Mouse (Mus musculus) erythroblast, embryonic 14.5 days (primary cell): ENCODE measurements at regions not wholly inside any gene's neighbourhood (a gene's known extent, or its start where the extent isn't known, plus 50 kb on each side); places are given as distances from the start of the nearest gene placed in this dataset.

Source experiments
- H3K27me3 ChIP-seq: 2 replicates; pipeline ENCODE4 v1.6.1; 2012; ENCODE audit warnings: inconsistent platforms; ENCODE audit not compliant: control insufficient read depth
- H3K36me3 ChIP-seq: 2 replicates; pipeline ENCODE4 v1.6.1; 2012; ENCODE audit warnings: mild to moderate bottlenecking, inconsistent platforms; ENCODE audit not compliant: control insufficient read depth
- H3K4me1 ChIP-seq: 2 replicates; pipeline ENCODE4 v1.6.1; 2012; ENCODE audit warnings: inconsistent platforms; ENCODE audit not compliant: control insufficient read depth
- H3K4me3 ChIP-seq: replicated peaks from 2 replicates; pipeline ENCODE3; 2012; ENCODE audit warnings: moderate library complexity, mild to moderate bottlenecking, inconsistent platforms
- H3K9me3 ChIP-seq: 2 replicates; pipeline ENCODE4 v1.6.1; 2012; ENCODE audit warnings: low read length, inconsistent platforms, mixed read lengths; ENCODE audit not compliant: control insufficient read depth
- GATA1 ChIP-seq: IDR thresholded peaks from 2 replicates; pipeline ENCODE4 v1.6.1; 2012; ENCODE audit warnings: low read length, inconsistent platforms, mixed read lengths
- TAL1 ChIP-seq: IDR thresholded peaks from 3 replicates; pipeline ENCODE4 v1.6.1; 2012; ENCODE audit warnings: low read length, inconsistent platforms, mixed read lengths

- no peaks in the 10 kb centered on the region for H3K4me1 ChIP-seq
- no peak for TF ChIP-seq TAL1
- no peak for TF ChIP-seq GATA1
- no peaks in the 10 kb centered on the region for H3K27me3 ChIP-seq
- no peaks in the 10 kb centered on the region for H3K9me3 ChIP-seq
- no peaks in the 10 kb centered on the region for H3K36me3 ChIP-seq
- no peak overlapping the region for H3K4me3 ChIP-seq
These were observed 1072.9 kb upstream of the Cited2 start for GRCm38 (mm10) chr10:16650120-16650519.

GRCm38 (mm10) chr10:16652450-16652849 is 1070.6 kb upstream of the Cited2 start:
- H3K27me3 ChIP-seq, result no peaks in the 10 kb centered on the region
- no peak for TF ChIP-seq TAL1
- no peak for TF ChIP-seq GATA1
- H3K36me3 ChIP-seq, result no peaks in the 10 kb centered on the region
- no peaks in the 10 kb centered on the region for H3K9me3 ChIP-seq
- no peak overlapping the region for H3K4me3 ChIP-seq
- no peaks in the 10 kb centered on the region for H3K4me1 ChIP-seq

GRCm38 (mm10) chr10:16664483-16664882 is 1058.5 kb upstream of the Cited2 start:
- H3K4me3 ChIP-seq, result no peak overlapping the region
- H3K27me3 ChIP-seq, result no peaks in the 10 kb centered on the region
- H3K9me3 ChIP-seq, result no peaks in the 10 kb centered on the region
- TF ChIP-seq TAL1, result no peak
- no peak for TF ChIP-seq GATA1
- H3K4me1 ChIP-seq, result no peaks in the 10 kb centered on the region
- H3K36me3 ChIP-seq, result no peaks in the 10 kb centered on the region

- Histone ChIP-seq H3K36me3 (no peaks in the 10 kb centered on the region), H3K4me3 (no peak overlapping the region), H3K4me1 (no peaks in the 10 kb centered on the region), H3K27me3 (no peaks in the 10 kb centered on the region), H3K9me3 (no peaks in the 10 kb centered on the region)
- TF ChIP-seq GATA1 (no peak), TAL1 (no peak)
These were observed 1052.7 kb upstream of the Cited2 start for GRCm38 (mm10) chr10:16670286-16670685.

GRCm38 (mm10) chr10:16681001-16681400 is 1042.0 kb upstream of the Cited2 start:
- Histone ChIP-seq H3K27me3 (no peaks in the 10 kb centered on the region), H3K36me3 (no peaks in the 10 kb centered on the region), H3K4me3 (no peak overlapping the region), H3K4me1 (no peaks in the 10 kb centered on the region), H3K9me3 (no peaks in the 10 kb centered on the region)
- TF ChIP-seq TAL1 (no peak), GATA1 (no peak)

- Histone ChIP-seq H3K27me3 (no peaks in the 10 kb centered on the region), H3K4me1 (no peaks in the 10 kb centered on the region), H3K4me3 (no peak overlapping the region), H3K36me3 (no peaks in the 10 kb centered on the region), H3K9me3 (no peaks in the 10 kb centered on the region)
- TF ChIP-seq TAL1 (no peak), GATA1 (no peak)
These were observed 1037.7 kb upstream of the Cited2 start for GRCm38 (mm10) chr10:16685352-16685751.

GRCm38 (mm10) chr10:16706976-16707375 is 1016.0 kb upstream of the Cited2 start:
- Histone ChIP-seq H3K4me1 (no peaks in the 10 kb centered on the region), H3K9me3 (no peaks in the 10 kb centered on the region), H3K36me3 (no peaks in the 10 kb centered on the region), H3K4me3 (no peak overlapping the region), H3K27me3 (no peaks in the 10 kb centered on the region)
- TF ChIP-seq TAL1 (no peak), GATA1 (no peak)

GRCm38 (mm10) chr10:16713143-16713542 is 1009.9 kb upstream of the Cited2 start:
- Histone ChIP-seq H3K9me3 (no peaks in the 10 kb centered on the region), H3K27me3 (no peaks in the 10 kb centered on the region), H3K36me3 (no peaks in the 10 kb centered on the region), H3K4me3 (no peak overlapping the region), H3K4me1 (no peaks in the 10 kb centered on the region)
- TF ChIP-seq TAL1 (no peak), GATA1 (no peak)

GRCm38 (mm10) chr10:16714065-16714464 is 1009.0 kb upstream of the Cited2 start:
- Histone ChIP-seq H3K4me1 (no peaks in the 10 kb centered on the region), H3K27me3 (no peaks in the 10 kb centered on the region), H3K36me3 (no peaks in the 10 kb centered on the region), H3K9me3 (no peaks in the 10 kb centered on the region), H3K4me3 (no peak overlapping the region)
- TF ChIP-seq GATA1 (no peak), TAL1 (no peak)

GRCm38 (mm10) chr10:16714526-16714925 is 1008.5 kb upstream of the Cited2 start:
- Histone ChIP-seq H3K27me3 (no peaks in the 10 kb centered on the region), H3K4me3 (no peak overlapping the region), H3K9me3 (no peaks in the 10 kb centered on the region), H3K36me3 (no peaks in the 10 kb centered on the region), H3K4me1 (no peaks in the 10 kb centered on the region)
- no peak for TF ChIP-seq TAL1
- no peak for TF ChIP-seq GATA1
